Mouse (Mus musculus) central nervous system, embryonic 11.5 days (tissue): ENCODE results near the gene Hist1h2ba. TPM values are rescaled to one million over a fixed set of nuclear protein-coding genes. Genes with fewer than 3 reads are reported as not detected.

Experiments
- polyA plus RNA-seq: library from polyadenylated mRNA; depleted of rRNA; stranded (reverse); fragments of >200 nt; gene quantifications from 2 replicates; pipeline ENCODE4 v1.2.3, GENCODE M21; 2012; rRNA removed

The Hist1h2ba gene
- not detected in 2 replicates for polyA plus RNA-seq

GRCm38 (mm10) chr13:23933421-23934210, at the start of gene Hist1h2ba:
Hist1h2ba (minus strand) TSS chr13:23934156.

GRCm38 (mm10) chr13:23934211-23934520, 210 bp upstream of the Hist1h2ba start, which contains the start of gene Hist1h2aa:
Hist1h2aa (plus strand) TSS chr13:23934462.

GRCm38 (mm10) chr13:23914376-23915167, 19.4 kb downstream of the Hist1h2ba start, which contains the start of gene Slc17a4:
Slc17a4 (minus strand) TSS chr13:23915009.

Other genes starting within 250 kb of the Hist1h2ba start
- gene Hist1h2bc, start 250.0 kb downstream of the Hist1h2ba start, polyA plus RNA-seq: 17.0 and 27.2 TPM in 2 replicates
- 0.11 and 0.17 TPM in 2 replicates for gene Hist1h1t, start 238.3 kb downstream of the Hist1h2ba start, polyA plus RNA-seq
- 7.5 and 10.3 TPM in 2 replicates for gene Hist1h4c, start 235.7 kb downstream of the Hist1h2ba start, polyA plus RNA-seq
- gene Hfe, start 223.3 kb downstream of the Hist1h2ba start, polyA plus RNA-seq: 1.8 and 1.9 TPM in 2 replicates
- gene Hist1h1c, start 195.3 kb downstream of the Hist1h2ba start, polyA plus RNA-seq: 13.2 and 15.1 TPM in 2 replicates
- gene Hist1h3c, start 188.6 kb downstream of the Hist1h2ba start, polyA plus RNA-seq: 51.1 and 52.4 TPM in 2 replicates
- 6.3 and 16.8 TPM in 2 replicates for gene Hist1h2bb, start 187.4 kb downstream of the Hist1h2ba start, polyA plus RNA-seq
- gene Hist1h2ab, start 183.0 kb downstream of the Hist1h2ba start, polyA plus RNA-seq: 44.2 and 53.2 TPM in 2 replicates
- gene Hist1h3b, start 181.9 kb downstream of the Hist1h2ba start, polyA plus RNA-seq: 52.8 and 64.6 TPM in 2 replicates
- gene Hist1h4b, start 177.1 kb downstream of the Hist1h2ba start, polyA plus RNA-seq: 29.2 and 64.2 TPM in 2 replicates
- 7.3 and 15.7 TPM in 2 replicates for gene Hist1h4a, start 172.9 kb downstream of the Hist1h2ba start, polyA plus RNA-seq
- 31.4 and 33.8 TPM in 2 replicates for gene Hist1h3a, start 171.8 kb downstream of the Hist1h2ba start, polyA plus RNA-seq
- gene Hist1h1a, start 170.5 kb downstream of the Hist1h2ba start, polyA plus RNA-seq: 9.1 and 22.2 TPM in 2 replicates
- gene Trim38, start 164.2 kb downstream of the Hist1h2ba start, polyA plus RNA-seq: not detected in 2 replicates
- gene Slc17a2, start 127.2 kb downstream of the Hist1h2ba start, polyA plus RNA-seq: 0.01 and 0.04 TPM in 2 replicates
- 0.06 and 0.08 TPM in 2 replicates for gene Slc17a3, start 94.7 kb downstream of the Hist1h2ba start, polyA plus RNA-seq
- gene Slc17a1, start 66.4 kb downstream of the Hist1h2ba start, polyA plus RNA-seq: 0.02 TPM in 1 of 2 replicates, not detected in the other
- 0.05 and 0.10 TPM in 2 replicates for gene Slc17a4, start 19.1 kb downstream of the Hist1h2ba start, polyA plus RNA-seq
- not detected in 2 replicates for gene Hist1h2aa, start 306 bp upstream of the Hist1h2ba start, polyA plus RNA-seq
- 0.31 and 0.34 TPM in 2 replicates for gene Scgn, start 57.1 kb upstream of the Hist1h2ba start, polyA plus RNA-seq